Mouse (Mus musculus) E14TG2a.4 (cell line): ENCODE data around the gene Gm16867.
"Not testable (repeated sequence)": the region's sequence is repeated elsewhere in the genome, so short reads cannot be mapped to it uniquely, and the experiment has no call there.

Experiments used
- CTCF ChIP-seq: conservative IDR thresholded peaks from 2 replicates; pipeline ENCODE4 v1.5.1; 2014; ENCODE audit warnings: low read length
- POU5F1 ChIP-seq: IDR thresholded peaks from 2 replicates; pipeline ENCODE4 v1.6.1; 2014; ENCODE audit warnings: low read length, borderline replicate concordance

DNA sequence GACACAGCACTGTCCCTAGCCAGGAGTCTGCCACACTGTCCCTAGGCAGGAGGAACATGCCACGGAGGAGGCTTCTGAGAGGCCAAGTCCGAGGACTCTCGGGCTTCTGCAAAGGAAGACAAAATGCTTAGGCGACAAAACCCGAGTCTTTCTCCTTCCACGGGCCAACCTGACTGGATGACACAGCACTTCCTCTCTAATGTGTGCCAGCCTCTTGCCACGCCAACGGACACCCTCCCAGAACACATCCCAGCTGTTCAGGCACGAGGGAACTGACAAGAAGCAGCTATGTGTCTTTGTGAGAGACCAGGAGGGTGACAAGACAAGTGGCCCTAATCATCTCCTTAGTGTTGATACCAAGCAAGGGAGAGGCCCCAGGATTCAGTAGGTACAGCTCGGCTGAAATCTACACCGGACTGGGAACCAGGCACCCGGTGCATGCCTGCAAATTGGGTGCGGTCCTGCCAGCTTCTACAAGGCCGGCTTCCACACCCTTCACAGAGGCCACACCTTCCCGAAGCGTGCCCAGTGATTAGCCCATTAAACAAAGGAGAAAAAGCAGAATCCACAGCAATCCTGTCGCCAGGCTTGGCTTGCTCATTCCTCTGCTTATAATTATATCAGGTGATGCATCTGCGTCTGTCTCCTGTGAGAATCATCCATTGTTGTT, 17.6 kb downstream of the Gm16867 start:
- not testable (repeated sequence) for TF ChIP-seq CTCF, POU5F1
